Mouse (Mus musculus) cerebellum, adult 11 months (tissue): ENCODE data around the gene Sigirr.

Experiments used
- DNase-seq: peaks from one replicate; pipeline ENCODE4 v3.0.0; 2022

The Sigirr gene

DNA sequence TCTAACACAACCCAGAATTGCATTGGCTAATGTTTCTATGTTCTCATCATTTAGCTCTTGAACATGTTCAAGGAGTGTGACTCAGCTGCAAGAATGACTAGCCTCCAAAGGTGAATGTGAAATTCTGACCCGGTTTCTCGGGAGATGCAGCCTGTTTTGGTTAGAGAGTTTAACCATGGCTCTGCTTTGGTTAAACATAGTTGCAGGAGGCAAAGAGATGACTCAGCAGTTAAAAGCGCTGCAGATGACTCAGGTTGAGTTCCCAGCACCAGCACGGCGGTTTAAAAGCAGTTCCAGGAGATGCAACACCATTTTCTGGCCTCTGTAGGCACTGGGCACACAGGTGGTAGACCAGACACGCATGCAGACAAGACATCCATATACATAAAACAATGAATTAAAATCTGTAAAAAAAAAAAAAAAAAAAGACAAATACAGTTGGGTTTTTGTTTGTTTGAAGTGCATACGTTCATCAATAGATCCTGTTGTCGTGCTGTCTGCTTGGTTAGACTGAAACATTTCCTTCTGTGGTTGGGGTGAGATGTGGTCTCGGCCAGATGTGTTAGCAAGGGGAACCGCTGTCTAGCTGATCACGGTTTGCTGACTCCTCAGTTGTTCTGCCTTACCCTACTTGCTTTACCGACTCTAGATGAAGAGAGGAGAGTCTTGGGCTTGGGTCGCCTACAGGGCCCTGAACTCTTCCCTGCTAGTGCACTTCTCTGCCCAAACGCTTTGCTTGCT, 41.6 kb downstream of the Sigirr start:
- no peak for DNase-seq

- no peak for DNase-seq
Measured at GRCm38 (mm10) chr7:141057541-141057940, 42.8 kb downstream of the Sigirr start.

GRCm38 (mm10) chr7:141056976-141057375, 43.4 kb downstream of the Sigirr start:
- no peak for DNase-seq

DNA sequence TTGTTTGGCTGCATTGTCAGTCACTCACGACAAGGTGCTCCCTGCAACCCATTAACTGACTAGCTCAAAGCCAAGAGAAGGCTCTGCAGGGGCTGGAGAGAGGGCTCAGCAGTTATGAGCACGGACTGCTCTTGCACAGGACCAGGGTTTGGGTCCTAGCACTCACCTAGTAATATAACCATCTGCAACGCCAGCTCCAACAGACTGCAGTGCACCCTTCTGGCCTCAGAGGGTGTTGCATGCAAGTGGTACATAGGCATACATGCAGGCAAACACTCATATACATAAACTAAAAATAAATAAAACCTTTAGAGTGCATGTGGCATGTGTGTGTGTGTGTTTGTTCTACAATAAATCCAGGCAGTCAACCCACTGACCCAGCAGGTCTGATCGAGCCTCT, 44.6 kb downstream of the Sigirr start:
- no peak for DNase-seq

DNA sequence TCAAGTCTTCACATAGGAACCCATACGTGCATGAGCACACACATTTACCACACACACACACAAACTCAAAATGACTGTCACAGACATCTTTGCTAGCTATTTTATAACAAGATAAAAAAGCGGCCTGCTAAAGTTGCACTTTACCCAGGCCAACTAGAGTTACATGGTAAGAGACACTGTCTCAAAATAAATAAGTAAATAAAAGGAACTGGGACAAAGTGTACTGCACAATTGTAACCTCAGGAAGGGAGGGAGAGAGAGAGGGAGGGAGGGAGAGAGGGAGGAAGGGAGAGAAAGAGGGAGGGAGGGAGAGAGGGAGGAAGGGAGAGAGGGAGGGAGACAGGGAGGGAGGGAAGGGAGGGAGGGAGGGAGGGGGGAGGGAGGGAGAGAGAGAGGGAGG, 48.0 kb downstream of the Sigirr start:
- DNase-seq = no peak

- no peak for DNase-seq
Measured at GRCm38 (mm10) chr7:141052016-141052415, 48.4 kb downstream of the Sigirr start.

DNA sequence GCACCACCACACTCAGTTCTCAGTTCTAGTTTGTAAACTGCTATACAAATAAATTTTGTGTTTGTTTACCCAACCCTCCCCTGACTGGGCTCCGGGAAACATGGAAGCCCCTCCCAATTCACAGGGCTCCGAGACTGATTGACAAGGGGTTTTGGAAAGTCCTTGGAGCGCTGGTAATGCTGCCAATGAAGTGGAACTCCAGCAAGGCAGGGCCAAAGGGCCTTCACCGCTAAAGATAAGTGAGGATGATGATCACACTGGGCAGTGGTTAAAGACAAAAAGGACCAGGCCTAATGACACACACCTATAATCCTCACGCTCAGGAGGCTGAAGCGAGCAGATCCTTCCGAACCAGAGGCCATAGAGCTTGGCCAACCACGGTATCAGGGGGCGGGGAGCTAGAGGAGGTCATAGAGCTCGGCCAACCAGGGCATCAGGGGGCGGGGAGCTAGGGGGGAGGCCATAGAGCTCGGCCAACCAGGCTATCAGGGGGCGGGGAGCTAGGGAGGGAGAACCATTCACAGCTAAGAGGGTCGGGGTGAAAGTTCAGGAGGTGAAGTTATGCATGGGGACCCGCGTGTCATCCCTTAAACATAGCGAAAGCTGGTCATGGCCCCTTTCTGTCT, 49.2 kb downstream of the Sigirr start:
- no peak for DNase-seq

GRCm38 (mm10) chr7:141049326-141049725, 51.0 kb downstream of the Sigirr start:
- DNase-seq = no peak

DNA sequence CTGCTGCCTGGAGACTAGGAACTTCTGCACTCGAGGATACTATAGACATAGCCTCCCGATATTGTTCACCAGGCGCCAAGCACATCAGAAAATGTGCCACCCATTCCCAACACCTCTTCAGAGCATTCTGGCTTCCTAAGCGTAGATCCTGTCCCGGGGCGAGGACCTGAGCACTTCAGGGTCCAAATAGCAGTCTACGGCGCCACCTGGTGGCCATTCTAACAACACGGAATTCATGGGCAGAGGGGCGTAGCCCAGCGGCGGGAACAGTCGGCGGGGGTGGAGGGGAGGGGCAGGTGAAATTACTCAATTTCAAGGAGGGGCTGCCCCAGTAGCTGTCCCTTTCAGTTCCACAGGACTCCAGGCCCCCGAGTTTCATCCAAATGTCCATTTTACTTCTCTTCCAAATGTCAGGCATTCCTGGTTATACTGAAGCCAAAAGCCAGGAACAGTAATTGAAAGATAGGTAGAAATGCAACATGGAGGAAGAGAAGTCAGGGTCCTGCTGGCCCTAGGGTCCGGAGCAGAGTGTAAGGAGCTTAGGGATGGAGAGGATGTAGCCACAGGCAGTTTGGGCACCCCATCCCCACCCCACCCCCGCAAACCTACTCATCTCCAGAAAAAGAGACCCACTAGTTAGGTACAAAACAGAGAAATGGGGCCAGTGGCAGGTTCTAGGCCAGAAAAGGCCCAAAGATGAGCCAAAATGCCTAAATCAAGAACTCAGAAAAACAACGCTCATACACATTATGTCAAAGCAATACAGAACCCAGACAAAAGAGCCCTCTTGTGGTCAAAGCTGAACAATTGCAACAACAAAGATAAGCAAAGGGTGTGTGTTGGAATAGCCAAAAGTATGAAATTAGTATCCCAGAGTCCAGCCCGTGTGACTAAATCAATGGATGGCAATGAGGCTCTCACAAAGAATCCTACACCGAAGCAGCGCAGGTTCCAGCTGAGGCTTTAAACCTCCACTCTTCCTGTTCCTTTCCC, 51.9 kb downstream of the Sigirr start:
- DNase-seq = peak; percentile 87

DNA sequence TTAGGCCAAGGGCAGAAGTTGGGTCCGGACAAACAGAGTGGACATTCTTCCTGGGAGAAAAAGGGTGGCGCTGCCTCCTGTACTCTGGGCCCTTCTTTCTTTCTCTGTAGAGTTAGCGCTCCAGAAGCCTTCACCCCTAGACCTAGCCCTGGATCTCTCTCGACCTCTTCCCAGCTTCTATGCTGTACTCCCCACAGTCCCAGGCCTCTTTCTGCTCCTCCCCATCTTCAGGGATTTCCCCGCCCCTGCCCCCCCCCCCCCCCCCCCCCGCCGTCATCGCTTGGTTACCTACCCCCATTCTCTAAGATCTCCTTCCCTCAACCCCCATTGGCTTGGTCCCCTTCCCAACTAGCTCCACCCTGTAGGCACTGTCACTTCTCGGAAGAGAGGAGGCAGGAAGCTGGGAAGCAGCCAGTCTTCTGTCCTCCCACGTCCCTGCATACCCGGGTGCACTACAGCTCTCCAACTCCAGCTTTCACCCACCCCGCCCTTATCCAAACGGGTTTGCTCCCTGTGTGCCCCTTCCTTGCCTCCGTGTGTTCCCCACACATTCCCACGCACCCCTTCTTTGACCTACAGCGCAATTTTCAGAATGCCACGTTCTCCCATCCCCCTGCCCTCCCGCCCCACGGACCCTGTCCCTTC, 52.7 kb downstream of the Sigirr start:
- no peak for DNase-seq

- no peak for DNase-seq
Measured at GRCm38 (mm10) chr7:141046931-141047580, 53.3 kb downstream of the Sigirr start.

GRCm38 (mm10) chr7:141042539-141042938, 57.8 kb downstream of the Sigirr start:
- DNase-seq = no peak

DNA sequence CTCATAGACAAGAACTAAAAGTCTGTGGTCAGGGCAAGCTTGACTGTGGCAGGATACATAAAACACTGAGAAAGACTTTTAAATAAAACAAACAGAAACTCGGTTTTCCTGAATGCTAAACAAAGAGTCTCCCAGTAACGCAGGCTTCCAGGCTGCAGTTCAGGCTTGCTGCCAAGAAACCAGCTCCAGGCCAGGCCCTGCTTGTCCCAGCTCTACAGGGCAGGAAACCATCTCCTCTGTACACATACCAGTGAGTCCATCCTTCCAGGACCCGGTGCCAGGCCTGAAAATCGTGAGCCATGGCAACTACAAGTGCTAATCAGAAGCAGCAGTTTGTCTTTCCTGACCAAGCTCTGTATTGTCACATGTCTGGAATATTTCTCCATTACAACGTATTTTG, 58.7 kb downstream of the Sigirr start:
- peak; percentile 30 for DNase-seq
